Mouse (Mus musculus) lung, postnatal 10 days (tissue): ENCODE data around the gene Pde4c.
A peak's percentile ranks its signal among the peaks of the same experiment; 100 is the strongest.

Source experiments
- DNase-seq: peaks from one replicate; pipeline ENCODE4 v3.0.0; 2021

The Pde4c gene

DNA sequence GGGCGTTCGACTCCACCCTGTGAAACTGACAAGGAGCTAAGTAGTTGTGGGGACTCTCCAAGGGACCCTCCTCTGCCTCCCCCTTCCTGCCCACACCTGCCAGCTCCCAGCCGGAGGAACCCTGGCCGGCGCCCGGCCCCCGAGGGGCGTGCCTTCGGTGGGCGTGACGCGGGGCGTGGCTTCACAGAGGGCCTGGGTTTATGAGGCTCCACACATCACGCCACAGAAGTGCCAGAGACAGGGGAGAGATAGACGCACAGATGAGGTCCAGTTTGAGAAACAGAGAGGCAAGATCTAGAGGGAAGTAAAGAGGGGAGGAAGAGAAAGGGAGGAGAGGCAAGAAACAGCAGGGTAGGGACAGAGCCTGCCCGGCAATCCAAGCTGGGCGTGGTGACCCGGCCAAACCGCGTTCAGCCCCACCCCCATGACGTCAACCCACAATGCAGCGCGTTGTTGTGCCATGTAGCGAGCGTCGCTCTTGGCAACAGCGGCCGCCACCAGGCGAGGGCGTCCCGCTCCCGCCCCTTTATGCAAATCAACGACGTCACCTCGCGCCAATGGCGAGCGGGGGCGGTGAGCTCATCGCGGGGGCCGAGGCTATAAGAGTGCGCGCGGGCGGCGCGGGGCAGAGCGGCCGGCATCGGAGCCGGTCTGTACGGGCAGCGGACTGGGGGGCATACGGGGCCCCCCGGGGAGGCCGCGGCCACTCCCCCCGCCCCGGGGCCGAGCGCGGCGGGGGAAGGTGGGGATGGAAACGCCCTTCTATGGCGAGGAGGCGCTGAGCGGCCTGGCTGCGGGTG lies 25.0 kb upstream of the Pde4c start, which contains the start of gene Jund:
Gene Jund, plus strand, starts transcription at position 640 of the 800 bp plus-strand sequence.
- peak; percentile 99 for DNase-seq

GRCm38 (mm10) chr8:70699116-70699833 lies 24.2 kb upstream of the Pde4c start:
- DNase-seq = peak; percentile 70

- DNase-seq = peak; percentile 87
Measured at GRCm38 (mm10) chr8:70699834-70700554, 23.5 kb upstream of the Pde4c start.

DNA sequence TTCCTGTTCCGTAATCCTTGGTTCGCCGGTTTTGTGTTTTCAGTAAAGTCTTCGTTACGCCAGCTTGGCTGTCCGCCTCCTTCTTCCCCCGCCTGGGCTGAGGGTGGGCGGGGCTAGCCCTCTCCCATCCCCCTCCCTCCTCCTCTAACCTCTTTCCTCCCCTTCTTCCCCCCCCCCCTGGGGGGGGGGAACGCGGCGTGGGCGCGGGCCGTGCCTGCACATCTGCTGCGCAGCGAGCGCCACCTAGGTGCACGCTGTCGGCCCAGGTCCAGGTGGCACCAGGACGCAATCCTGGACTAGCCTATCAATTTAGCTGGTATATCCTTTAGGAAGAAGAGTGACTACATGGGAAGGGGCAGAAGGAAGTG lies 23.0 kb upstream of the Pde4c start:
- DNase-seq = peak; percentile 95

- no peak for DNase-seq
Measured at GRCm38 (mm10) chr8:70701048-70701981, 22.2 kb upstream of the Pde4c start.

- no peak for DNase-seq
Measured at GRCm38 (mm10) chr8:70701982-70702841, 21.3 kb upstream of the Pde4c start.

DNA sequence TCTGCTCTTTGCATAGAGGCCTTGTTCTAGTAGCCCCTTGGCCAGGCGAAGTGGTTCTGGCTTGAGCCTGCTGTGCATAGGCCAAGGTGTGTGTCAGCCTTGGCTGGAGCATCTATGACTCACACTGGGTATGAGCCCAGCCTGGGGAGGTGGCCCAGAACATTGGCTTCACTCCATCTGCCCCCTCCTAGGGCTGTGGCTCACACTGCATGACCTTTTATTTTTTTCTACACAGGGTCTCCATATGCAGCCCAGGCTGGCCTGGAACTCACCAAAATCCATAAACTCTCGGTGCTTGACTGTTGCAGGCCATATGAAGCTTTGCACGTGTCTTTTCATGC lies 20.7 kb upstream of the Pde4c start:
- peak; percentile 83 for DNase-seq

DNA sequence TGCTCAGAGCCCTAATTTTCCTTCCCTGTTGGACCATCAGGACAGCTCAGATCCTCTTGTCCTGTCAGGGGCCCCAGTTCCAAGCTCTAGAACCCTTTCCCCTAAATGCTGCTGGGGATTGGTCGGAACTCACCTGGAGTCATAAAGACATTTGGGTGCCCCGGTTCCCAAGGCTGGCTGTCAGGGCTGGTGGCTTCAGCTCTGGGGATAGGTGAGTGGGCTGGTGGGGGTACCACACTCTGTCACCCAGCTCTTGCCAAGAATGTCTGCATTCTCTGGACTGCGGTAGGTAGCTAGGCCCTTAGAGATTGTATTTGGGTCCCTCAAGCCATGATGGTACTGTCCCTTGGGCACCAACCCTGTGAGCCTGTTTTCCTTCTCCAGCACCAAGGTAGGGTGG lies 20.2 kb upstream of the Pde4c start, which contains the start of gene Iqcn:
Gene Iqcn, plus strand, starts transcription at position 171 of the 400 bp plus-strand sequence.
- no peak for DNase-seq

- DNase-seq = no peak
Measured at GRCm38 (mm10) chr8:70708281-70708680, 15.2 kb upstream of the Pde4c start.

DNA sequence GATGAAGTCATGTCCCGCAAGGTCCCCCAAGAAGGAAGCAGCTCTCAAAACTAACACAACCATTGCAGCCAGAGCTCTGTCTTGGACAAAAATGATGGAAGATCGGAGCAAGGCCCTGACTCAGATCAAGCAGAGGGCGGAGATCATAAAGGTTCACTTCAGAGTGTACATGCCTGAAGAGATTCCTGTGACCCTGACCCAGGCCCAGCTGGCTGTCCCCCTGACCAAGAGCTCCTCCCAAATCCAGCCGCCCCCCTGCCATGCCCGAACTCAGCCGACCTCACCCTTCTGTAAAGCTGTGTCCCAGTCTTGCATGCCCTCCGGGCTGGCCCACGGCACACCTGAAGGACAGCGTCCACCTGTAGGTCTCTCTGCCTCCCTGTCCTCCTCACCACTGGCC lies 13.7 kb upstream of the Pde4c start:
- DNase-seq = no peak

GRCm38 (mm10) chr8:70710296-70710695 lies 13.2 kb upstream of the Pde4c start:
- peak; percentile 51 for DNase-seq

DNA sequence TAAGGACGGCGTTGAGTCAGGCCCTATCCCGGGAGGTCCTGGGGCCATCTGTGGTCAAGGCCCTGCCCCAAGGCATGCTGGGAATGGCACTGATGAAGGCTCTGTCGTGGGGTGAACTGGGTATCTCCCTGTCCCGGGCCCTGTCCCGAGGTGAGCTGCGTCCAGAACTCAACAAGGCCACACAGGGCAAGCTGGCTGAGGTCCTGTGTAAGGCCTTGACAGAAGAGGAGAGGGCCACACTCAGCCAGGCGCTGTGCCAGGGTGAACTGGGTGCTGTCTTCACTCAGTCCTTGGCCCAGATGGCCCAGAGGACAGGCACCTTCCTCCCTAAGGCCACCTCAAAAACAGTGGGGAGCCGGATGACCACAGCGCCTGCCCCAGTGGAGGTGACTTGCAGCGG lies 12.5 kb upstream of the Pde4c start:
- DNase-seq = no peak

DNA sequence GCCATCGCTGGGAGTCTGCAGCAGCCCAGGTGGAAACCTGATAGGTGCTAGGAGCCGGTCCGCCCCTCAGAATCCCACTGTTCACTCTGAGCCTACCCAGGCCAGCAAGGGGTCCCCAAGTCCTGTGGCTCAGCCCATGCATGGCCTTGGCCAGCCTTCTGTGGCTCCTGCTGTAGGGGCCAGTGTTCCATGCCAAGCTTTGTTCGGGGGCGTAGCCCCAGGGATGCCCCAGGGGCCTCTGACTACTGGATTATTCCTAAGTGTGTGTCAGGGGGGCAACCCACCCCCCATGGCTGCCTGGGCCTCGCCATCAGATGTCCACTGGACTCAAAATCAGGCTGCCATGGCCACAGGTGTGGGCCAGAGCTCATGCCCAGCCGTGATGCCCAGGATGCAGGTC lies 9.5 kb upstream of the Pde4c start:
- DNase-seq = no peak

GRCm38 (mm10) chr8:70715086-70715485 lies 8.4 kb upstream of the Pde4c start:
- DNase-seq = peak; percentile 1

DNA sequence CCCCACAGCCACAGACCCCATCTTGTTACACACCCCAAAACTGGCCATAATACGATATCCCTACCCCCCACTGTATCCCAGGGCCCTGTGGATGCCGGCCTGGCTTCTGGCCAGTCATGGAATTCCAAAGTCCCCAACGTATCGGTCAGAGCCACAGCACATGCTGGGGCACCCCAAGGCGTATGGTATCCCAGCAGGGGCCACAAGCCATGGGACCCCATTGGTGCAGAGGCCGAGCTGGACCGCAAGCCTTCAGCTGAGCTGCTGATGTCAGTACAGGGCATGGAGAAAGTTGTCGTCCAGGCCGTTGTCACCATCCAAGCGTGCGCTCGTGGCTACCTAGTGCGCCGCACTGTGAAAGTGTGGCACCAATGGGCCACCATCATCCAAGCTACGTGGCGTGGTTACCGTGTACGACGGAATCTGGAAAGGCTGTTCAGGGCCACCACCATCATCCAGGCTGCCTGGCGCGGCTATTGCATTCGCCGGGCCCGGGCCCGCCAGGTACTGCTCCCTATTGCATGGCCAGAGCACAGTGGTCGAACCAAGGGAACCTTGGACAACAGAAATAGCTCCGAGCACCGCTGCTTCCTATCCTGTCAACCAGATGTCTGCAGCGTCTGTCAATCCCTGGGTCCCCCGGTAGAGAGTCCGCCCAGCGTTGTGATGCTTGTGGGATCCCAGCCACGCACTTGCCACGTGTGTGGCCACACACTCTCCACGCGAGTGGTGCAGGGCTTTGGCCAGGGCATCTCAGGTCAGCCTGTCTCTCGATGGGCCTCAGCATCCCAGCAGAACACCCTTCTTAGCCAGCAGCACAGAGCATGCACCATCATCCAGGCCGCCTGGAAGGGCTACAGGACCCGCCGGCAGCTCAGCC lies 6.8 kb upstream of the Pde4c start:
- no peak for DNase-seq

GRCm38 (mm10) chr8:70718297-70718696 lies 5.2 kb upstream of the Pde4c start, which contains the start of gene Gm3336:
Gm3336 (plus strand) TSS chr8:70718543.
- DNase-seq = peak; percentile 71

DNA sequence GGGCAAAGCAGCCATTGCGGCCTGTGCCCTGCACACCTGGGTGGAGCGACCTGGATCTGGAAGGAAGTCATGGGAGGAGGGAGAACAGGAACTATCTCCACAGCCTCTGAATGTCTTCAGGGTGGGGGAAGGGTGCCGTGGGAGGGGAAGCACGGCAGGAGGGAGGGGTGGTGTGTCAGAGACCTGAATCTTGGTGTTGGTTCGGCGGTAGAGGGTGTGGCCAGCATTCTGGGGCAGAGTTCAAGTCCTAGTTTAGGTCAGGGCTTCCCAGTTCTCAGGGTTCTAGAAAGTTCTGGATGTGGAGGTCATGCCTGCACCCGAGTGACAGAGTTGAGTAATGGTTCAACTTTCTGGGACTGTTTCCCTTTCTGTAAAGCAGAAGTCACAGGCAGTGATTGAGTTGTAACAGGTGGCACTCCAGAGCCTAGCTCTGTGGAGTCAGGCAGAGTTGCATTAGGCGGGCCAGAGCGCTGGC lies 3.7 kb upstream of the Pde4c start:
- peak; percentile 20 for DNase-seq

GRCm38 (mm10) chr8:70720739-70721138 lies 2.8 kb upstream of the Pde4c start:
- DNase-seq = peak; percentile 85

DNA sequence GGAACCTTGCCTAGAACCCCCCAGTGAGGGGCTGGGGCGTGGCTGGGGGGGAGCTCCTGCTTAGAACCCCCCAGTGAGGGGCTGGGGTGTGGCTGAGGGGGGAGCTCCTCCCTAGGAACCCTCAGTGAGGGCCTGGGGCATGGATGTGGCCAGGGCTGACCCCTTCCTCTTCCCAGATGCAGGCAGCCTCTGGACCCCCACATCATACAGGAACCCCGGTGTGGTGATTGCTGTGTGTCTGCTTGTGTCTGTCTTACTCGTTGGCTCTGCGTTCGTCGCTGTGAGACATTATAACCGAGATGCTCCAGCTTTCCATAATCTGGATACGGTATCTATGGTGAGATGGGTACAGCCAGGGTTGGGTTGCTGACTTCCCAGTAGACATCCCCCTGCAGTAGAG lies 1.9 kb upstream of the Pde4c start:
- peak; percentile 7 for DNase-seq

DNA sequence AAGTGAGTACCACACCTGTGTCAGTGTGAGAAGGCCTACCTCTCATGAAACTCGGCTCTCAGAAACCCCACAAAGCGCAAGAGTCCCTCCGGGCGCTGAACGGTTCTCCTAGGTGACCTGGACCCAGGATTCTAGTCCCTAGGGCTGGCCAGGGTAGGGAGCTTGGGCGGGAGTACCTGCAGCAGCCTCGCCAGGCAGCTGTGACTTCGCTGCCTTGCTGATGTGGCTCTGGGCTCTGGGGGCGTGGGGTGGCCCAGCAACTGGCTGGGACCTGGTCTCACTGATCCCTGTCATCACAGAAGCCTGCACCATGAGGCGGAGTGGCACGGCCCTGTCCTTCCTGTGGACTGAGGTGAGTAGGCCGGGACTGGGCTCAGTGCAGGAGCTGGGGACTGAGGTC lies 696 bp downstream of the Pde4c start:
- DNase-seq = no peak
